21 mouse cellular contexts compared by ENCODE assay signal in the genomic region with DNA sequence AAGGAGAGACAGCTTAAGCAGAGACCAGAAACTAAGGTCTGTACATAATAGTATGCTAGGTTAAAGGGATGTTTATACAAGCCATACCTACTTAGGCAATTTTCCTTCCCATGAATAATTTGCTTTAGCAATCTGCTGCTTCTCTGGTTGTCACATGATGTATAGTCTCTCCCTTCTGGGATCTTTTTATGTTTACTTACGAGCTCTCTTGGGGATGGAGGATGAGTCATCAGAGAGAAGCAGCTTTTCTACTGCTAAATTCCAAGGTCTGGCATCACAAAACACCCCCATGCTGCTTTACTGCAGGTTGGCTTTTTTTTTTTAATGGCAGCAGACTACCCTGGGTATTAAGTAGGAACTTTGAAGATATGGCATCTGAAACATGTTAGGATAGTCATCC.
DNase-seq lines count a peak whose midpoint lies in the region; ATAC-seq and TF ChIP-seq lines count a peak whose summit lies in the region.
"Had no signal": no experiment of that assay in that cellular context is flagged by ENCODE, and none has a peak within 500 bp of the region (broad histone marks: within the 10 kb centered on the region; RNA-seq: fewer than 3 reads in every experiment).

No protein-coding gene starts in this region.

- no peak overlapping the region for H3K9ac ChIP-seq in kidney, embryonic 16.5 days (replicated peaks; ENCODE audit: low read length)
- H3K9ac ChIP-seq: forebrain, embryonic 12.5 days; heart, embryonic 12.5 days; hindbrain, embryonic 15.5 days had no signal

- WGBS in kidney, embryonic 16.5 days, result 37% methylated on average over 1 of the region's 1 CpGs

- H3K36me3 ChIP-seq in C2C12 (ENCODE audit: control insufficient read depth, insufficient read depth), result no peaks in the 10 kb centered on the region
- no peaks in the 10 kb centered on the region for H3K36me3 ChIP-seq in kidney, embryonic 16.5 days (ENCODE audit: insufficient read depth, low read length)
- H3K36me3 ChIP-seq: forebrain, embryonic 12.5 days; heart, embryonic 12.5 days; hindbrain, embryonic 15.5 days had no signal

- no peak overlapping the region for H3ac ChIP-seq in C2C12 (ENCODE audit: control insufficient read depth, insufficient read length, low read depth)

- ATAC-seq in frontal cortex, adult (ENCODE audit: low TSS enrichment), result peak; percentile 84
- no peak for ATAC-seq in kidney, embryonic 16.5 days (ENCODE audit: low FRiP score, low TSS enrichment)
- ATAC-seq: activated CD4-positive, CD25-positive, alpha-beta regulatory T cell, adult 4 months; forebrain, embryonic 16.5 days; intestine, embryonic 16.5 days; Patski had no signal

- H3K79me3 ChIP-seq in C2C12 (ENCODE audit: low read depth), result no peaks in the 10 kb centered on the region

- TF ChIP-seq CTCF in C2C12 (IDR thresholded peaks at IDR 0.05; ENCODE audit: control insufficient read depth, insufficient read depth, insufficient read length), result no peak
- no peak for TF ChIP-seq CTCF in embryonic fibroblast, embryonic 13.5 days (IDR thresholded peaks at IDR 0.05; ENCODE audit: borderline replicate concordance, insufficient read depth, low read length)

- no peak for DNase-seq in frontal cortex, postnatal 10 days (ENCODE audit: low spot score in 2 of 2)
- DNase-seq in thymus, postnatal 0 days (ENCODE audit: low spot score), result no peak
- DNase-seq in kidney, adult 11 months, result no peak
- DNase-seq: adrenal gland, postnatal 10 days; B cell, adult 2 months; cerebellum, adult 18-20 months; cerebellum, adult 9-11 months; cerebellum, postnatal 36 days; gastrocnemius, adult 2 months; gastrocnemius, postnatal 25 days had no signal

- H3K27me3 ChIP-seq in C2C12 (ENCODE audit: control insufficient read depth, insufficient read depth, insufficient read length), result no peaks in the 10 kb centered on the region
- no peaks in the 10 kb centered on the region for H3K27me3 ChIP-seq in kidney, embryonic 16.5 days (ENCODE audit: insufficient read depth, low read length)
- H3K27me3 ChIP-seq: forebrain, embryonic 12.5 days; heart, embryonic 12.5 days; hindbrain, embryonic 15.5 days had no signal

- H3K27ac ChIP-seq in embryonic fibroblast, embryonic 13.5 days (ENCODE audit: insufficient read depth, low read length), result peak overlapping the region; percentile 47; the same call in 1 of the 2 replicates
- no peak overlapping the region for H3K27ac ChIP-seq in kidney, embryonic 16.5 days (ENCODE audit: low read length)
- H3K27ac ChIP-seq: forebrain, embryonic 12.5 days; gastrocnemius, adult 2 months; hindbrain, embryonic 15.5 days had no signal

- H3K79me2 ChIP-seq in C2C12 (ENCODE audit: control insufficient read depth, insufficient read depth), result no peaks in the 10 kb centered on the region

- no peaks in the 10 kb centered on the region for H3K4me1 ChIP-seq in embryonic fibroblast, embryonic 13.5 days (ENCODE audit: control insufficient read depth, insufficient read depth, low read length)
- no peaks in the 10 kb centered on the region for H3K4me1 ChIP-seq in kidney, embryonic 16.5 days (ENCODE audit: insufficient read depth, low read length)
- H3K4me1 ChIP-seq: forebrain, embryonic 12.5 days; heart, embryonic 12.5 days; hindbrain, embryonic 15.5 days had no signal

- H3K9me3 ChIP-seq in kidney, embryonic 16.5 days (ENCODE audit: low read length), result no peaks in the 10 kb centered on the region
- H3K9me3 ChIP-seq: forebrain, embryonic 12.5 days; heart, embryonic 12.5 days; hindbrain, embryonic 15.5 days had no signal

- no peak for TF ChIP-seq POLR2A in embryonic fibroblast, embryonic 13.5 days (IDR thresholded peaks at IDR 0.05; ENCODE audit: low read depth, low read length)

- no peak overlapping the region for H3K4me3 ChIP-seq in C2C12 (ENCODE audit: insufficient read depth, poor library complexity, severe bottlenecking)
- H3K4me3 ChIP-seq in embryonic fibroblast, embryonic 13.5 days (ENCODE audit: insufficient read depth, low read length), result no peak overlapping the region
- H3K4me3 ChIP-seq in kidney, embryonic 16.5 days (ENCODE audit: low read length), result no peak overlapping the region
- H3K4me3 ChIP-seq: forebrain, embryonic 12.5 days; gastrocnemius, adult 2 months; heart, embryonic 12.5 days; hindbrain, embryonic 15.5 days had no signal

- H3K4me2 ChIP-seq in kidney, embryonic 16.5 days (replicated peaks; ENCODE audit: low read depth, low read length), result no peak overlapping the region
- H3K4me2 ChIP-seq: forebrain, embryonic 12.5 days; heart, embryonic 12.5 days; hindbrain, embryonic 15.5 days had no signal

TF ChIP-seq in C2C12, 6 proteins besides CTCF, POLR2A, EP300 and RAD21:
- TF ChIP-seq MYOG (IDR thresholded peaks at IDR 0.05; ENCODE audit: control insufficient read depth, extremely low read depth, insufficient read length) (no peak), USF1 (IDR thresholded peaks at IDR 0.05; ENCODE audit: low read depth) (peak; percentile 57), FOSL1 (IDR thresholded peaks at IDR 0.05; ENCODE audit: insufficient read depth, low read length, poor library complexity, severe bottlenecking) (peak; percentile 8)
